Mouse (Mus musculus): ENCODE data around the gene Ntn4. TPM values are rescaled to one million over a fixed set of nuclear protein-coding genes. Genes with fewer than 3 reads are reported as not detected.

The Ntn4 gene
- polyA plus RNA-seq, 1 experiment from 2014 or later, result 0.76 TPM

DNA sequence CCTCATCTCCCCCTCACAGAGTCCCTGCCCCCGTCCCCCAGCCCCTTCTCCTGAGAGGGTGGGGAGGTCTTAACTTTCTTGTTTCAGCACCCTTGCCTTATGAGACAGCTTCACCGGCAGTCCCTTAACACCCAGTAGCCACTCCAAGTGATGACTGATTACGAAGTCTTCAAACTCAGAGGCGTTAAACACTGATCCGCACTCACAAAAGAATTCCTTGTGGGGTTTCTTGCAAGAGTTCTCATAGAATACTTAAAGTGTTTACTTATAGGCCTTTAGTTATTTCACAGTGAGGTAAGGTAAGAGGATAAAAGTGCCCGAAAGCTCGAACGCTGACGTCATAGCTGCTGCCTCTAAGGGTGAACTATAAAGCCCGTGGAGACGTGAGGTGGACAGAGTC lies 50.9 kb downstream of the Ntn4 start:
- no peak overlapping the region for H3K27ac ChIP-seq (replicated peaks)
- ATAC-seq (ENCODE audit: low FRiP score, low TSS enrichment), result no peak
- H3K4me3 ChIP-seq (ENCODE audit: low read depth, low read length), result no peak overlapping the region
- 46% methylated on average over 11 of the region's 11 CpGs for WGBS
- no peaks in the 10 kb centered on the region for H3K4me1 ChIP-seq (replicated peaks; ENCODE audit: control insufficient read depth, insufficient read depth)
- TF ChIP-seq CTCF (IDR thresholded peaks at IDR 0.05; ENCODE audit: low read depth), result no peak
- no peaks in the 10 kb centered on the region for H3K36me3 ChIP-seq (ENCODE audit: control insufficient read depth, insufficient read depth, low read length)
- peak; percentile 13 for DNase-seq (ENCODE audit: low spot score)
- H3K27me3 ChIP-seq (ENCODE audit: control insufficient read depth, insufficient read depth, low read length), result no peaks in the 10 kb centered on the region
- H3K9ac ChIP-seq (ENCODE audit: low read length), result no peak overlapping the region
- H3K9me3 ChIP-seq (ENCODE audit: control insufficient read depth, low read length), result no peaks in the 10 kb centered on the region
- no peak overlapping the region for H3K4me2 ChIP-seq (replicated peaks; ENCODE audit: low read depth)

DNA sequence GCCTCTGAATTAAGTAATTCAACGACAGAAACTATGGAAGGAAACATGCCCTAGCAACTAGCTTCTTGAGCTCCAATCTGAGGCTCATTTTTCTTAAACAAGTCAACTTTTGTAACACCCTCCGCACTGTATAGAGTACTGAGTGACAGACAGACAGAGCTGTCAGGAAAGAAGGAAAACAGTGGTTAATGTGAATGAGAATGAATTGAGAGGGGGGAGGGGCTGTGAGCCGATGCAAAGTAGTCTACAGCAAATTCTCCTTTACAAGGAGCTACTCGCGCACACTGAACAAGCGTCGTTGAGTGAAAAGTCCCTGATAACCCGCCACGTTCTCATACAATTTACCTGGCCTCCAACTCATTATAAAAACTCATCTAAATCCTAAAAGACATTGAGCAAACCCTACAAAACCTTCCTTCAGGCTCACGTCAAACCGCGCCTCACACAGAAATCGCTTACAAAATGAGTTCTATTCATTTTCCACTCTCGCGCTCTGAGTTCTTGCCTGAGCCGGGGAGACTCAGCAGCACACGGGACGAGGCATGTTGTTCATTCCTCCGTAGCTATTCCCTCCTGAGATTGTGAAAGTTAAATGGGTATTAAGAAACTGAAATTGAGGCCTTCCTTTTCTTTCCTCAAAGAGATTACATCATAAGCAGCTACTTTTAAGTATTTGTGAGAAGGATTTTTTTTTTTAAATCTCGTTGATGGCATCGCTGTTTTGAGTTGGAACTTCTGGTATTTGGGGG lies 54.7 kb downstream of the Ntn4 start:
- WGBS, result 64% methylated on average over 21 of the region's 21 CpGs
- Histone ChIP-seq H3K9ac (ENCODE audit: low read length) (no peak overlapping the region), H3K36me3 (ENCODE audit: control insufficient read depth, insufficient read depth, low read length) (no peaks in the 10 kb centered on the region), H3K27ac (replicated peaks) (no peak overlapping the region), H3K4me2 (replicated peaks; ENCODE audit: low read depth) (peak overlapping the region; percentile 21), H3K27me3 (ENCODE audit: control insufficient read depth, insufficient read depth, low read length) (no peaks in the 10 kb centered on the region), H3K4me3 (ENCODE audit: low read depth, low read length) (no peak overlapping the region), H3K9me3 (ENCODE audit: control insufficient read depth, low read length) (no peaks in the 10 kb centered on the region), H3K4me1 (replicated peaks; ENCODE audit: control insufficient read depth, insufficient read depth) (no peaks in the 10 kb centered on the region)
- TF ChIP-seq CTCF (IDR thresholded peaks at IDR 0.05; ENCODE audit: low read depth), result no peak
- no peak for TF ChIP-seq EP300 (optimal IDR thresholded peaks at IDR 0.05)
- ATAC-seq (ENCODE audit: low FRiP score, low TSS enrichment) (no peak), DNase-seq (ENCODE audit: low spot score) (no peak)

DNA sequence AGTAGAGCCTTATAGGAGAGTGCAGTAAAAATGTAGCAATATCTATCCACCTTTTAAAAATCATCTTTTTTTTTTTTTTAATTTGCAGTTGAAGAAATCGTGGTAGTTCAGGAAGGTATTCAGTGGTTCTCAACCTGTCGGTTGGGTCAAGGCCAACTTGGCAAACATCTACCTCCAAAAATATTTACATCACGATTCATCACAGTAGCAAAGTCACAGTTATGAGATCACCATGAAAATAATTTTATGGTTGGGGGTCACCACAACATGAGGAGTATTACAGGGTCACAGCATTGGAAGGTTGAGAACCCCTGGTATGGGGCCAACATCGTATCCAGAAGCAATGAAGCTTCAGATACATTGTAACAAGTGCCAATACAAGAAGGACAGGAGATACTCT lies 55.5 kb downstream of the Ntn4 start:
- no peaks in the 10 kb centered on the region for H3K36me3 ChIP-seq (ENCODE audit: control insufficient read depth, insufficient read depth, low read length)
- no peak overlapping the region for H3K4me3 ChIP-seq (ENCODE audit: low read depth, low read length)
- no peaks in the 10 kb centered on the region for H3K4me1 ChIP-seq (replicated peaks; ENCODE audit: control insufficient read depth, insufficient read depth)
- H3K27me3 ChIP-seq (ENCODE audit: control insufficient read depth, insufficient read depth, low read length), result no peaks in the 10 kb centered on the region
- 67% methylated on average over 4 of the region's 4 CpGs for WGBS
- no peak overlapping the region for H3K9ac ChIP-seq (ENCODE audit: low read length)
- no peak overlapping the region for H3K27ac ChIP-seq (replicated peaks)
- no peaks in the 10 kb centered on the region for H3K9me3 ChIP-seq (ENCODE audit: control insufficient read depth, low read length)
- H3K4me2 ChIP-seq (replicated peaks; ENCODE audit: low read depth), result no peak overlapping the region
- DNase-seq (ENCODE audit: low spot score), result no peak
- ATAC-seq (ENCODE audit: low FRiP score, low TSS enrichment), result no peak
- TF ChIP-seq CTCF (IDR thresholded peaks at IDR 0.05; ENCODE audit: low read depth), result no peak
- TF ChIP-seq EP300 (optimal IDR thresholded peaks at IDR 0.05), result no peak

DNA sequence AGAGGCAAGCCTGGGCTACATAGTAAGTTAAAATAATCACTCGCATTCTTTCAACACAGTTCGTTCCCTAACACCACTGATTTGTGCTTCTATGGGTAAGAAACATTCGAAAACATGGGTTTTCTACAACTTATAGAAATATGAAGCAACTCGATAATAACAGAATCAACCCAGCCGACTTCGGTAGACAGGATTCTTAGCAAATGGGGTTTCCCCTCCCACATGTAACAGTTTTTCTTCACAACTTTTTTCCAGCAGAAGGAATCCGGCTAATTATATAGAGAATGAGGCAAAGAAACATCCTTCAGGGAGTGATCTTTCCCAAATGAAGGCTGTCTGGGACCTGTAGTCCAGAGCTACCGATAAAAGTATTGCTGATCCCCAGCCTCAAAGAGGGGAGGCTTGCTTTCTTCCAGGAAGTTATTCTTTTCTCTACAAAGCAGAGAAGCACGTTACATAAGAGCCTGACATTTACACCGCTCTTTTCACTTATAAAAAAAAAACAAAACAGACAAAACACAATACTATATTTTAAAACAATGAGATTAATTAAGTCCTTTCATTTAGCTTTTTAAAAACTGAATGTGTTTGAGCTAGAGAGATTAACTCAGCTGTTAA lies 57.5 kb downstream of the Ntn4 start:
- Histone ChIP-seq H3K36me3 (ENCODE audit: control insufficient read depth, insufficient read depth, low read length) (no peaks in the 10 kb centered on the region), H3K9me3 (ENCODE audit: control insufficient read depth, low read length) (no peaks in the 10 kb centered on the region), H3K27ac (replicated peaks) (no peak overlapping the region), H3K27me3 (ENCODE audit: control insufficient read depth, insufficient read depth, low read length) (no peaks in the 10 kb centered on the region), H3K4me1 (replicated peaks; ENCODE audit: control insufficient read depth, insufficient read depth) (no peaks in the 10 kb centered on the region), H3K4me3 (ENCODE audit: low read depth, low read length) (no peak overlapping the region), H3K9ac (ENCODE audit: low read length) (no peak overlapping the region), H3K4me2 (replicated peaks; ENCODE audit: low read depth) (no peak overlapping the region)
- ATAC-seq (ENCODE audit: low FRiP score, low TSS enrichment) (no peak), DNase-seq (ENCODE audit: low spot score) (no peak)
- 87% methylated on average over 10 of the region's 10 CpGs for WGBS
- TF ChIP-seq EP300 (optimal IDR thresholded peaks at IDR 0.05), result no peak
- TF ChIP-seq CTCF (IDR thresholded peaks at IDR 0.05; ENCODE audit: low read depth), result no peak

DNA sequence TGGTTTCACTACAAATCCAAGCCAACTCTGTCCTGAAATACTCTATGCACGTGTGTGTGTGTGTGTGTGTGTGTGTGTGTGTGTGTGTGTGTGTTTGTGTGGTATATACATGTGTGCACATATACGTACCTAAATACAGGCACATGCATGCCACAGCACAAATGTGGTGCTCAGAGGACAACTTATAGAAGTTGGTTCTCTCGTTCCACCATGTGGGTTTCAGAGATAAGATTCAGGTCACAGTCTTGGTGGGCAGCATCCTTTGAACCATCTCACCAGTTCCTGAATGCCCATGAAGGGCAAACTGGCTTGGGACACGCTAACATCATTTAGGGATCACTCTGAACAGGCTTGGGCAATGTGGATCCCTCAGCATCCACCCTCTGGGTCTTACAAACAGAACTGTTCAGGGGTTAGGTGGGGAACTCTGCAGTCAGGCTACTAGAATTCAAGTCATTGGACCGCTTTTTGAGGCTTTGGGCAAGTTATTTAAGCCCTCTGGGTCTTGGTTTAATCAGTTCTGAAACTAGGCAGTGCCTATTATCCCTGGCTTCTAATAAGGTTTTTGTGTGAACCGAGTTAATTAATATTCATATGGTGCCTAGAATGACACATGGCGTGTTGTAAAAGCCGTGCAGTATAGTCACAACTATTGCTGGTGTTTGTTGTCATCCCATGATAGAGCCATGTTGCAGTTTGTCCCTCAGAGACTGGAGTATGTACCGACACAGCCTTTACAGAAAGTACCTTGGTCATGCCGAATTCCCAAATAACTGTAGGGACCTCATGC lies 59.4 kb downstream of the Ntn4 start:
- Histone ChIP-seq H3K36me3 (ENCODE audit: control insufficient read depth, insufficient read depth, low read length) (no peaks in the 10 kb centered on the region), H3K27me3 (ENCODE audit: control insufficient read depth, insufficient read depth, low read length) (no peaks in the 10 kb centered on the region), H3K9me3 (ENCODE audit: control insufficient read depth, low read length) (no peaks in the 10 kb centered on the region), H3K27ac (replicated peaks) (no peak overlapping the region), H3K9ac (ENCODE audit: low read length) (no peak overlapping the region), H3K4me2 (replicated peaks; ENCODE audit: low read depth) (no peak overlapping the region), H3K4me1 (replicated peaks; ENCODE audit: control insufficient read depth, insufficient read depth) (no peaks in the 10 kb centered on the region), H3K4me3 (ENCODE audit: low read depth, low read length) (no peak overlapping the region)
- ATAC-seq (ENCODE audit: low FRiP score, low TSS enrichment) (no peak), DNase-seq (ENCODE audit: low spot score) (no peak)
- TF ChIP-seq CTCF (IDR thresholded peaks at IDR 0.05; ENCODE audit: low read depth), result no peak
- TF ChIP-seq EP300 (optimal IDR thresholded peaks at IDR 0.05), result no peak
- WGBS, result 85% methylated on average over 10 of the region's 10 CpGs

All from stomach, postnatal 0 days (tissue).